Mouse (Mus musculus) ES-E14 (cell line): ENCODE measurements at regions not wholly inside any gene's neighbourhood (a gene's known extent, or its start where the extent isn't known, plus 50 kb on each side); places are given as distances from the start of the nearest gene placed in this dataset.

ENCODE experiments used
- CHD2 ChIP-seq: IDR thresholded peaks from 2 replicates; pipeline ENCODE4 v1.6.1; 2014; ENCODE audit warnings: mild to moderate bottlenecking, low read depth, low read length, inconsistent platforms
- HCFC1 ChIP-seq: IDR thresholded peaks from 2 replicates; pipeline ENCODE4 v1.6.1; 2012; ENCODE audit warnings: low read length, inconsistent platforms, borderline replicate concordance; ENCODE audit not compliant: insufficient read depth
- MAFK ChIP-seq: IDR thresholded peaks from 2 replicates; pipeline ENCODE4 v1.6.1; 2014; ENCODE audit warnings: mild to moderate bottlenecking, low read depth, low read length, inconsistent platforms; ENCODE audit not compliant: insufficient read depth
- ZC3H11A ChIP-seq: IDR thresholded peaks from 2 replicates; pipeline ENCODE4 v1.6.1; 2012; ENCODE audit warnings: low read depth, mild to moderate bottlenecking, inconsistent platforms, low read length, borderline replicate concordance
- ZNF384 ChIP-seq: IDR thresholded peaks from 2 replicates; pipeline ENCODE4 v1.6.1; 2012; ENCODE audit warnings: low read depth, low read length, inconsistent platforms

DNA sequence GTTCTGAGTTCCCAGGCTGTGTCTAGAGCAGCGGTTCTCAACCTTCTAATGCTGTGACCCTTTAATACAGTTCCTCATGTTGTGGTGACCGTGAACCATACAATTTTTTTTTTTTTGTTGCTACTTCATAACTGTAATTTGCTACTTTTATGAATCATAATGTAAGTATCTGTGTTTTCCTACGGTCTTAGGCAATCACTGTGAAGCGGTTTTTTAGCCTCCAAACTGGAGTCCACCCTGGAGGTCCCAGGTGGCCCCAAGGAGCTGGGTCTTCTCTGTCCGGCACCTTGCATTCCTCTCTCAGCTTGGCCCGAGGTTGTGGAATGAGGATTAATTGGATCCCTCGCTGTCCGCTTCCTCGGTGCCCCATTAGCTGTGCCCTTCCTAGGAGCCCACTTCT lies 96.6 kb upstream of the 1700021F07Rik start:
- no peak for TF ChIP-seq CHD2
- TF ChIP-seq ZNF384: no peak
- no peak for TF ChIP-seq MAFK
- no peak for TF ChIP-seq HCFC1
- TF ChIP-seq ZC3H11A: no peak
